Mouse (Mus musculus): Measurements from ENCODE around the gene H13. TPM values are rescaled to one million over a fixed set of nuclear protein-coding genes. Genes with fewer than 3 reads are reported as not detected.
A peak's percentile ranks its signal among the peaks of the same experiment; 100 is the strongest.

Gene H13
- polyA plus RNA-seq, 1 experiment from 2014 or later = 155 TPM

DNA sequence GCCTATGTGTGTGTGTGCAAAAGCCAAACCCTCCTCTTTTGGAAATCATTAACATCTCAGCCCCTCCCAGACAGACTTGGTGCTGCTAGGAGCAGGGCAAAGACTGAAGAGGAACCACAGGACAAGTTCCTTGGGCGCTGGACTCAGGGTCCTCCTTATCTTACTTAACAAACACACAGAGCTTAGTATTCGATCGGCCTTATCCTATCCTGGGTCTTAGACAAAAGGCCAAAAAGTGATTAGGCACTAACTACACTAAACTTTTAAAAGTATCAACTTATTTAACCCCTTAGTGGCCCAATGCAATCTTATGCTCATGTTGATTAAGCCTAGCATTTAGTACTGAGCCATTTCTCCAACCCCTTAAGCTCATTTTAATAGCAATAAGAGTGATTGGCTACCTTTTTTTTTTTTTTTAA lies 70.6 kb downstream of the H13 start:
- H3K9me3 ChIP-seq = no peaks in the 10 kb centered on the region
- no peaks in the 10 kb centered on the region for H3K27me3 ChIP-seq
- peak overlapping the region; percentile 88 for H3K27ac ChIP-seq (replicated peaks)
- peak overlapping the region; percentile 84; the same call in 1 of the 2 replicates for H3K9ac ChIP-seq
- H3K4me2 ChIP-seq = peak overlapping the region; percentile 89
- 41% methylated on average over 3 of the region's 3 CpGs for WGBS
- no peaks in the 10 kb centered on the region for H3K36me3 ChIP-seq
- H3K4me1 ChIP-seq (replicated peaks) = peaks cover 67% of the 10 kb centered on the region
- no peak overlapping the region for H3K4me3 ChIP-seq
- ATAC-seq (ENCODE audit: low read depth) = no peak

DNA sequence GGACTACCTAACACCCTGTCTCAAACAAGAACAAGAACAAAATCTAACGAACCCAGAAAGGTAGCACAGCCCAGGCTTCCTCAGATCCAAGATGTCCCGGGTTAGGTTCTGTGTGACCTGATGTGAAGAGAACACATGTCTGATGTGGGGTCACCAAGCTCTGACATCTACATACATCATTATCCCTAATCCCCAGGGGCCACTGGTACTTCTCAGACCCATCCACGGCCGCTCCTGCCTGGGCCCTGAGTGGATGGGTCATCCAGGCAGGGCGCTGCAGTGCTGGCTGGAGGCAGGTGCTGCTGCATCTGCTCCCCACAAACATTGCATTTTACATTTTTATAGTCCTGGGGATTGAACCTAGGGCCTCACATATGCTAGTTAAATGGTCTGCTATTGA lies 71.2 kb downstream of the H13 start:
- Histone ChIP-seq H3K4me3 (no peak overlapping the region), H3K27me3 (no peaks in the 10 kb centered on the region), H3K36me3 (no peaks in the 10 kb centered on the region), H3K27ac (replicated peaks) (no peak overlapping the region), H3K4me1 (replicated peaks) (peaks cover 64% of the 10 kb centered on the region), H3K9me3 (no peaks in the 10 kb centered on the region), H3K9ac (no peak overlapping the region), H3K4me2 (no peak overlapping the region)
- no peak for ATAC-seq (ENCODE audit: low read depth)
- WGBS = 59% methylated on average over 5 of the region's 5 CpGs

DNA sequence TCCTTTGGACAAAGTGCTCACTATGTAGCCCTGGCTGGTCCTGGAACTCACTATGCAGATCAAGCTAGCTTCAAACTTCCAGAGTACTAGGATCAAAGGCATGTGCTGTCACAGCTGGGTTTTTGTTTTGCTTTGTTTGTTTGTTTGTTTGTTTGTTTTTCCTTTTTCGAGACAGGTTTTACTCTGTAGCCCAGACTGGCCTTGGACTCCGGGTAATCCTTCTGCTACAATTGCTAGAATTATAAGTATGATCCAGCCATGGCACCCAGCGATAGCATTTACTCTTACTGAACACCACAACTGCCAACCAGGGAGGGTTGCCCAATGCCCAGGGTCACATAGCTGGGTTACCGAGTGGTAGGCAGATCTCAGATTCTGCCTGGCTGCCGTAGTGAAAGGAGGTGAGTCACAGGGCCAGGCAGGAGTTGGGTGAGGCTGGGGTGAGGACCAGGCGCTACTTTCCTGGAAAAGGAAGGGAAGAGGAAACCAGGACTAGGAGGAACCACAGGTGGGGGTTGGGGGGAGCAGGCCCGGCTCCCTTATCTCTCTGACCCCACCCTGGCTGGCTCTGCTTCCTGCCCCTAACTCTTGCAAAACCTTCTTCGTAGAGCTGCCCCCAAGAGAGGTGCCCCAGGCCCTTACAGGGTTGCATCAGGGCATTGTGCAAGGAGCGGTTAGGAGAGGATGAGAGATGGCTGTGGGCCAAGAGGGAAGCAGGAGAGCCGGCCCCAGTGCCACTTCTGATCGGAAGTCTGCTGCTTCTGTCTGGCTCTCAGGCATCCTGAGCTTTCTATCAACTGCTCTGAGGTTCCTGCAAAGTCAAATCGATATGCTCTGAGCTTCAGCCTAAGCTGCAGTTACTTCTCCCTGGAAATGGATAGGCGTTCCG lies 72.1 kb downstream of the H13 start:
- Histone ChIP-seq H3K9ac (no peak overlapping the region; the same call in 1 of the 2 replicates), H3K27me3 (no peaks in the 10 kb centered on the region), H3K27ac (replicated peaks) (peak overlapping the region; percentile 68), H3K9me3 (no peaks in the 10 kb centered on the region), H3K4me1 (replicated peaks) (peaks cover 55% of the 10 kb centered on the region), H3K4me3 (no peak overlapping the region), H3K36me3 (no peaks in the 10 kb centered on the region), H3K4me2 (peak overlapping the region; percentile 24; the same call in 1 of the 2 replicates)
- WGBS = 52% methylated on average over 14 of the region's 14 CpGs
- ATAC-seq (ENCODE audit: low read depth) = peak; percentile 19; the same call in 1 of the 2 replicates

DNA sequence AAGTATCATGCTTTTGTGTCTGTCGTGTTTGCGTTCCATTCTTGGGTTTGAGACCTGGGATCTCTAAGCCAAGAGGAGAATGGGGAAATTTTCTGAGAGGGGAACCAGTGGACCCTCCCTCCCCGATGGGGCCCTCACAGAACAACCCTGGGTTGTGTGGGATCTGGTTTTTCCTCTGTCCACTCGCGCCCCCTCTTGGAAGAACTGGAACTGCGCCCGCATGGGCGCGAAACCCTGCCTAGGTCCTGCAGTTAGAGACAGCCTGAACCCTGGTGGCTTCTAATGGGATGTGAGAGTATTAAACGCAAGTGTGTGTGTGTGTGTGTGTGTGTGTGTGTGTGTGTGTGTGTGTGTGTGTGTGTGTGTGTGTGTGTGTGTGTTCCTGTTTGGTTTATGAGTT lies 73.2 kb downstream of the H13 start:
- Histone ChIP-seq H3K4me3 (no peak overlapping the region), H3K4me1 (replicated peaks) (peaks cover 45% of the 10 kb centered on the region), H3K9me3 (no peaks in the 10 kb centered on the region), H3K27me3 (no peaks in the 10 kb centered on the region), H3K27ac (replicated peaks) (peak overlapping the region; percentile 68), H3K9ac (no peak overlapping the region), H3K4me2 (peak overlapping the region; percentile 24; the same call in 1 of the 2 replicates), H3K36me3 (no peaks in the 10 kb centered on the region)
- ATAC-seq (ENCODE audit: low read depth) = peak; percentile 62; the same call in 1 of the 2 replicates
- 22% methylated on average over 10 of the region's 10 CpGs for WGBS

DNA sequence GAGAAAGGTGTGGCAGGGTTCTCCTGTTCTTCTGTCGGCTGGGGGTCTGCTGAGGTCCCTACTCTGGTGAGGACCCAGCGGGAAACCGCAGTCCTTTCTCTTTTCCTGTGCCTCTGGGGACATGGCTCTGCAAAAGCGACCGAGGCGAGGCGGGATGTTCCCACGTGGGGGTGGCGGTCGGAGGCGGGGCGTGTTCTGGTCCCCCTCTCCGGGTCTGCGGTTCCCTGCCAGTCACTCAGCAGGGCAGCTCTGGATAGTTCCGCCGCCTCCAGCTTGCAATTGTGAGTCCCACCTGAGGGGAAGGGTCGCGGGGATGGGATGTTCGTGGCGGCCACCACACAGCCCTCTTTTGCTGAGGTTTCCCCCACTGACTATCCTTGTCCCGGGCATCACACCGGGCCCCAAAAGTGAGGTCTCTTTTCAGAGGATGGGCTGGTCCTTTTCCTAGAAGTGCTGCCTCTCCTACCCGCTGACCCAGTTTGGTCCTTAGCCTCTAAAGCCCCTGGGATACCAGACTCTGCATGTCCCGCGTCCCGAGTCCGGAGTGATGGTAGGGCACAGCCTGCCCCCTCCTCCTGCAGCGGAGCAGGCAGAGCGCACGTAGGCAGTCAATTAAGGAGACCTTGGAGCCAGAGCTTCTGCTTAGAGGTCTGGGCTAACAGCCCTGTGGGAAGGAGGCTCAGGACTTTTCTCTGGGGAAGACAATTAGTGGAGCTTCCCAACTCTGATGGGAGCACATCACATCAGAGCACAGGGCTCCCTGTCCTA lies 84.9 kb downstream of the H13 start, which contains the start of gene Cox4i2:
Gene Cox4i2, plus strand, starts transcription at position 230 of the 768 bp plus-strand sequence.
- ATAC-seq (ENCODE audit: low read depth) = no peak
- Histone ChIP-seq H3K27ac (replicated peaks) (no peak within 1 kb of the TSS), H3K4me1 (replicated peaks) (peaks cover 19% of the 10 kb centered on the region), H3K36me3 (no peaks in the 10 kb centered on the region), H3K27me3 (peaks cover 11% of the 10 kb centered on the region), H3K9ac (peak within 1 kb of the TSS; percentile 56), H3K9me3 (no peaks in the 10 kb centered on the region), H3K4me3 (peak within 1 kb of the TSS; percentile 19), H3K4me2 (peak within 1 kb of the TSS; percentile 52)
- 3% methylated on average over 30 of the region's 30 CpGs for WGBS

DNA sequence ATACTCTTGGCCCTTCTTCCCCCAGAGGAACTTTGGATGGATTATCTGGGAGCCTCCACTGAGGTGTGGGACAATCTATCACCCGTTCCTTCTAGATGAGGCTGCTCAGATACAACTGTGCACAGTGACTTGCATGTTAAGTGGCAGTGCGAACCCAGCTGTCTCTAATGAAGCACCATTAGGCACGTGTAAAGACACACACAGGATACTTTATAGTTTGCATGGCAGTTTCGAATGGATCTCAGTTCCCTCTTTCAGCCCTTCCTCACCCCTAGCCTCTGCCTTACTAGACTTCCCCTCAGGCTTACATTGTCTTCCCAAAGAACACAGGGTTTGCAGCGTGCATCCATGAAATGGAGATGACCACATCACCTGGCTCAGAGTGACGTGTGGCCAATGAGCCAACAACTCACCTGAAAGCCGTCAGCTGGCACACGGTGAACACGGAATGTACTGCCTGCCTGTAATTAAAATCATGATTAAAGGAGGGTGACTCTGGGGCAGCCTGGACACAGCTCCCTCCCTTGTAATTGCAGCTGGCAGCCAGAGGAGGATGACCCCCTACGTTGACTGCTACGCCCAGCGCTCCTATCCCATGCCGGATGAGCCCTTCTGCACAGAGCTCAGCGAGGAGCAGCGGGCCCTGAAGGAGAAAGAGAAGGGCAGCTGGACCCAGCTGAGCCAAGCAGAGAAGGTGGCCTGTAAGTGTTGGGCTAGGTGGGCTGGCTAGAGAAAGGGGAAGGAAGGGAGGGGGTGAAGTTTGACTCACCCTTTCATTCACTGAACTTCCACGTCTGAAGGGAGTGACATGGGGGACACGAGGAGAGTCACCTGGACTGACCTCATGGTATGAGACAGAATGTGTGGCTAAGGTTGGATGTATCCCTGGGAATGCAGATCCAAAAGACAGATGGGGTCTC lies 87.5 kb downstream of the H13 start:
- Histone ChIP-seq H3K4me2 (no peak overlapping the region), H3K9me3 (no peaks in the 10 kb centered on the region), H3K9ac (no peak overlapping the region), H3K27me3 (peaks cover 11% of the 10 kb centered on the region), H3K4me1 (replicated peaks) (peaks cover 19% of the 10 kb centered on the region), H3K36me3 (no peaks in the 10 kb centered on the region), H3K4me3 (no peak overlapping the region), H3K27ac (replicated peaks) (no peak overlapping the region)
- 54% methylated on average over 17 of the region's 17 CpGs for WGBS
- 0 out of 2 replicates have a peak, but pooled peaks have one; percentile 20 for ATAC-seq (ENCODE audit: low read depth)

DNA sequence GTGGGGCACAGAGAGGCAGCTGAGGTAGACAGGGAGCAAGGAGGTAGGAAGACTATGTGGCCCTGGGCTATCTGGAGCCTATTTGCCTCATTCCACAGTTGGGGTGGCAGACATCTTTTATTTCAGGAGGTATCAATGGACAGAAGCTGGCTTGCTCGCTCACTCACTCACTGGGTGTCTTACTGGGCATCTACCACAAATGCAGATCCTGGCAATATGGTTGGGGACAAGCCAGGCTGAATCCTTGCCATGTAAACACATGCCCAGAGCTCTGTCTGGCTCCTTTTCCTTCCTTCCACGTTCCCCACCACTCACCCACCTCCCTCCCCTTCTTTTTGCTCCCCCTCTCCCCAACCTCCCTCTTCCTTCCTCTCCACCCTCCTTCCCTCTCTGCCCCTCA lies 88.2 kb downstream of the H13 start:
- Histone ChIP-seq H3K4me2 (no peak overlapping the region), H3K4me1 (replicated peaks) (peaks cover 19% of the 10 kb centered on the region), H3K27me3 (peaks cover 11% of the 10 kb centered on the region), H3K9ac (no peak overlapping the region), H3K4me3 (no peak overlapping the region), H3K27ac (replicated peaks) (no peak overlapping the region), H3K36me3 (no peaks in the 10 kb centered on the region), H3K9me3 (no peaks in the 10 kb centered on the region)
- 58% methylated on average over 2 of the region's 2 CpGs for WGBS
- no peak for ATAC-seq (ENCODE audit: low read depth)

Other genes starting within 250 kb of the H13 start
- gene Defb23, start 204.8 kb upstream of the H13 start, polyA plus RNA-seq (2015; fragmentation: Nextera tagmentation; extraction: Ambion mirVana) = not detected in 2 replicates
- gene Defb20, start 192.4 kb upstream of the H13 start, polyA plus RNA-seq (2015; fragmentation: Nextera tagmentation; extraction: Ambion mirVana) = not detected in 2 replicates
- not detected in 2 replicates for gene Defb22, start 179.3 kb upstream of the H13 start, polyA plus RNA-seq (2015; fragmentation: Nextera tagmentation; extraction: Ambion mirVana)
- not detected in 2 replicates for gene Defb26, start 157.8 kb upstream of the H13 start, polyA plus RNA-seq (2015; fragmentation: Nextera tagmentation; extraction: Ambion mirVana)
- gene Defb28, start 151.2 kb upstream of the H13 start, polyA plus RNA-seq (2015; fragmentation: Nextera tagmentation; extraction: Ambion mirVana) = not detected in 2 replicates
- gene Defb29, start 129.4 kb upstream of the H13 start, polyA plus RNA-seq (2015; fragmentation: Nextera tagmentation; extraction: Ambion mirVana) = not detected in 2 replicates
- not detected in 2 replicates for gene Gm17416, start 100.1 kb upstream of the H13 start, polyA plus RNA-seq (2015; fragmentation: Nextera tagmentation; extraction: Ambion mirVana)
- gene Defb21, start 96.7 kb upstream of the H13 start, polyA plus RNA-seq (2015; fragmentation: Nextera tagmentation; extraction: Ambion mirVana) = not detected in 2 replicates
- not detected in 2 replicates for gene Defb19, start 89.1 kb upstream of the H13 start, polyA plus RNA-seq (2015; fragmentation: Nextera tagmentation; extraction: Ambion mirVana)
- gene Defb45, start 70.1 kb upstream of the H13 start, polyA plus RNA-seq (2015; fragmentation: Nextera tagmentation; extraction: Ambion mirVana) = not detected in 2 replicates
- not detected in 2 replicates for gene Defb36, start 65.1 kb upstream of the H13 start, polyA plus RNA-seq (2015; fragmentation: Nextera tagmentation; extraction: Ambion mirVana)
- not detected in 2 replicates for gene Defb25, start 46.4 kb upstream of the H13 start, polyA plus RNA-seq (2015; fragmentation: Nextera tagmentation; extraction: Ambion mirVana)
- gene Rem1, start 42.5 kb upstream of the H13 start, polyA plus RNA-seq (2015; fragmentation: Nextera tagmentation; extraction: Ambion mirVana) = 0.32 and 0.72 TPM in 2 replicates
- gene Mcts2, start 17.6 kb downstream of the H13 start, polyA plus RNA-seq (2015; fragmentation: Nextera tagmentation; extraction: Ambion mirVana) = 45.5 TPM in 2 replicates
- gene Id1, start 66.8 kb downstream of the H13 start, polyA plus RNA-seq (2015; fragmentation: Nextera tagmentation; extraction: Ambion mirVana) = 63.6 and 68.2 TPM in 2 replicates
- 4.5 and 4.7 TPM in 2 replicates for gene Cox4i2, start 84.7 kb downstream of the H13 start, polyA plus RNA-seq (2015; fragmentation: Nextera tagmentation; extraction: Ambion mirVana)
- gene Bcl2l1, start 162.3 kb downstream of the H13 start, polyA plus RNA-seq (2015; fragmentation: Nextera tagmentation; extraction: Ambion mirVana) = 151 and 153 TPM in 2 replicates
- gene Tpx2, start 178.5 kb downstream of the H13 start, polyA plus RNA-seq (2015; fragmentation: Nextera tagmentation; extraction: Ambion mirVana) = 15.1 and 21.3 TPM in 2 replicates
- not detected in 2 replicates for gene Mylk2, start 241.9 kb downstream of the H13 start, polyA plus RNA-seq (2015; fragmentation: Nextera tagmentation; extraction: Ambion mirVana)

Data from neural tube, embryonic 13.5 days (tissue).